Mouse (Mus musculus) ES-E14 (cell line): Measurements from ENCODE around the gene Olfr186. TPM values are rescaled to one million over a fixed set of nuclear protein-coding genes. Genes with fewer than 3 reads are reported as not detected.

ENCODE experiments used
- DNase-seq: peaks from one replicate; pipeline ENCODE4 v3.0.0-alpha.2; 2013; ENCODE audit warnings: low read depth, low spot score
- H3K27ac ChIP-seq: 2 replicates; pipeline ENCODE4 v1.5.1; 2012; ENCODE audit warnings: low read depth, mild to moderate bottlenecking, low read length, moderate library complexity, mixed read lengths; ENCODE audit not compliant: poor library complexity, insufficient read depth, severe bottlenecking
- H3K36me3 ChIP-seq: 2 replicates; pipeline ENCODE4 v1.6.1; 2012; ENCODE audit warnings: mild to moderate bottlenecking, low read length, moderate library complexity, mixed read lengths; ENCODE audit not compliant: control insufficient read depth, poor library complexity, insufficient read depth, severe bottlenecking
- H3K4me1 ChIP-seq, 2 experiments: fragments of 150-350 bp in 1 of 2; sonication (generic) in 1 of 2; 2 replicates each; pipeline ENCODE4 v1.6.1; 2012; ENCODE audit warnings: low read length in 2 of 2, mild to moderate bottlenecking in 1 of 2, mixed read lengths in 1 of 2; ENCODE audit not compliant: control insufficient read depth in 2 of 2, insufficient read depth in 2 of 2, poor library complexity in 1 of 2
- H3K4me3 ChIP-seq, 2 experiments: fragments of 150-350 bp in 1 of 2; sonication (generic) in 1 of 2; 2 replicates each; pipeline ENCODE4 v1.5.1; 2012; ENCODE audit warnings: low read length in 2 of 2, low read depth in 1 of 2, mild to moderate bottlenecking in 1 of 2, mixed read lengths in 1 of 2; ENCODE audit not compliant: insufficient read depth in 1 of 2, poor library complexity in 1 of 2, severe bottlenecking in 1 of 2
- H3K9ac ChIP-seq: 2 replicates; pipeline ENCODE4 v1.6.1; 2012; ENCODE audit warnings: low read depth, mild to moderate bottlenecking, low read length, mixed read lengths; ENCODE audit not compliant: poor library complexity, insufficient read depth, severe bottlenecking
- H3K9me3 ChIP-seq: fragments of 150-350 bp; sonication (generic); 2 replicates; pipeline ENCODE4 v1.6.1; 2012; ENCODE audit warnings: low read depth, mild to moderate bottlenecking, low read length; ENCODE audit not compliant: control insufficient read depth, insufficient read depth
- CHD2 ChIP-seq: IDR thresholded peaks from 2 replicates; pipeline ENCODE4 v1.6.1; 2014; ENCODE audit warnings: mild to moderate bottlenecking, low read depth, low read length, inconsistent platforms
- HCFC1 ChIP-seq: IDR thresholded peaks from 2 replicates; pipeline ENCODE4 v1.6.1; 2012; ENCODE audit warnings: low read length, inconsistent platforms, borderline replicate concordance; ENCODE audit not compliant: insufficient read depth
- MAFK ChIP-seq: IDR thresholded peaks from 2 replicates; pipeline ENCODE4 v1.6.1; 2014; ENCODE audit warnings: mild to moderate bottlenecking, low read depth, low read length, inconsistent platforms; ENCODE audit not compliant: insufficient read depth
- ZC3H11A ChIP-seq: IDR thresholded peaks from 2 replicates; pipeline ENCODE4 v1.6.1; 2012; ENCODE audit warnings: low read depth, mild to moderate bottlenecking, inconsistent platforms, low read length, borderline replicate concordance
- ZNF384 ChIP-seq: IDR thresholded peaks from 2 replicates; pipeline ENCODE4 v1.6.1; 2012; ENCODE audit warnings: low read depth, low read length, inconsistent platforms
- in situ Hi-C, 2 experiments: fragments of 600-800 bp; cut with MboI; formaldehyde crosslinking; loops; one replicate each; pipeline ENCODE4 v1.15.1; 2025; ENCODE audit warnings: low sequenced_read_pairs in 2 of 2, inconsistent platforms in 1 of 2; ENCODE audit not compliant: unreplicated experiment in 2 of 2
- total RNA-seq: library from RNA; depleted of rRNA; stranded (reverse); fragments of 300-350 nt; gene quantifications from 2 replicates; pipeline ENCODE4 v1.2.3, GENCODE M21; 2012

Olfr186 gene
- total RNA-seq, 1 experiment = not detected

- no peaks in the 10 kb centered on the region for H3K9me3 ChIP-seq
- in situ Hi-C loops = no loop called here
- no peak for DNase-seq
These were observed 18.8 kb upstream of the Olfr186 start for GRCm38 (mm10) chr16:59048860-59049259.

GRCm38 (mm10) chr16:59047579-59047978 is 17.5 kb upstream of the Olfr186 start:
- Histone ChIP-seq H3K9me3 (no peaks in the 10 kb centered on the region), H3K4me3 (no peak overlapping the region), H3K4me1 (no peaks in the 10 kb centered on the region), H3K9ac (no peak overlapping the region), H3K27ac (no peak overlapping the region), H3K36me3 (no peaks in the 10 kb centered on the region)
- in situ Hi-C loops = no loop called here
- no peak for TF ChIP-seq HCFC1
- TF ChIP-seq MAFK = no peak
- no peak for TF ChIP-seq ZNF384
- TF ChIP-seq ZC3H11A = no peak
- no peak for TF ChIP-seq CHD2
- no peak for DNase-seq

More at GRCm38 (mm10) chr16:59048860-59049259, 18.8 kb upstream of the Olfr186 start:
- Histone ChIP-seq H3K4me1 (no peaks in the 10 kb centered on the region), H3K4me3 (no peak overlapping the region), H3K27ac (no peak overlapping the region), H3K9ac (no peak overlapping the region), H3K36me3 (no peaks in the 10 kb centered on the region)
- no peak for TF ChIP-seq HCFC1
- TF ChIP-seq ZC3H11A = no peak
- TF ChIP-seq MAFK = no peak
- no peak for TF ChIP-seq ZNF384
- TF ChIP-seq CHD2 = no peak

DNA sequence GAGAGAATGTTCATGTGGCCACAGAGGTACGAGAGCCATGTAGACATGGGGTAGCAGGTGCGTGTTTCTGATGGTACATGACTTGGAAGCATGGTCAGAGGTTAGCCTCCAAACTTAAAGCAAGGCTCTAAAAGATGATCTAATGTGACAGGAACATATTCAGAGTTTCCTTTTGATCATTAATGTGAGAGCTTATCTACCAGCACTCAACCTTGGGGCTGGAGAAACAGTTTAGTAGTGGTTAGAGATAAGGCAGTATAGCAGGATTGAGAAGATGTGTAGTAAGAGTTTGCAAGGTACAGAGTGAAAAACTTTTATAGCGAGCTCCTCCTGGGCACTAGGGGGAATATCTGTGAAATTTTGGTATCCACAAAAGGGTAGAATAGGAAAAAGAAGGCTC is 15.7 kb upstream of the Olfr186 start:
- no peak overlapping the region for H3K4me3 ChIP-seq
- H3K9ac ChIP-seq = no peak overlapping the region
- no peaks in the 10 kb centered on the region for H3K9me3 ChIP-seq
- in situ Hi-C loops = no loop called here
- no peak for DNase-seq
- no peaks in the 10 kb centered on the region for H3K36me3 ChIP-seq
- no peak for TF ChIP-seq CHD2
- TF ChIP-seq HCFC1 = no peak
- no peak for TF ChIP-seq MAFK
- no peak for TF ChIP-seq ZC3H11A
- TF ChIP-seq ZNF384 = no peak
- no peaks in the 10 kb centered on the region for H3K4me1 ChIP-seq
- no peak overlapping the region for H3K27ac ChIP-seq

DNA sequence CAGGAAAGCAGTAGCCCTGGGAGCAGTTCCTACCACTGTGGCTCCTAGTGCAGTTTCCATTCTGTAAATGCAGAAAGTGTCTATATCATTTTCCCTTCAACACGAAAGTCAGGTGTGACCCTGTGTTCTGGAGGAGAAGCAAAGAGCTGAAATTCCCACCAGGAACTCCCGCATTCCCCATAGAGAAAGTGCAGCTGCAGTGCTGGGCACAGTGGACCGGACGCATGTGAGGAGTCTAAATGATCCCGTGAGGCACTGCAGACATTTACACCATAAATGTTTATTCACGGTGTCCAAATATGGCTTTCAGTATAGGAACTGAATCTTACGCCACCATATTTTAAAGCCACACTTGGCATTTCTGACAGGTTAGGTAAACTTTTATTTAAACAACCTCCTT is 9.6 kb upstream of the Olfr186 start, which contains the start of gene Olfr187:
Gene Olfr187 (minus strand): TSS at position 58 of the 400 bp plus-strand sequence.
- H3K4me1 ChIP-seq = no peaks in the 10 kb centered on the region
- in situ Hi-C loops = no loop called here
- no peaks in the 10 kb centered on the region for H3K36me3 ChIP-seq
- H3K4me3 ChIP-seq = no peak within 1 kb of the TSS
- no peaks in the 10 kb centered on the region for H3K9me3 ChIP-seq
- no peak within 1 kb of the TSS for H3K27ac ChIP-seq
- no peak for DNase-seq
- no peak for TF ChIP-seq CHD2
- no peak for TF ChIP-seq HCFC1
- TF ChIP-seq ZC3H11A = no peak
- no peak for TF ChIP-seq MAFK
- H3K9ac ChIP-seq = no peak within 1 kb of the TSS

GRCm38 (mm10) chr16:59013357-59014018 is 16.6 kb downstream of the Olfr186 start:
- no peak overlapping the region for H3K27ac ChIP-seq
- H3K4me3 ChIP-seq = no peak overlapping the region
- H3K9ac ChIP-seq = no peak overlapping the region
- H3K36me3 ChIP-seq = no peaks in the 10 kb centered on the region
- no peaks in the 10 kb centered on the region for H3K4me1 ChIP-seq
- DNase-seq = no peak
- in situ Hi-C loops = no loop called here
- H3K9me3 ChIP-seq = no peaks in the 10 kb centered on the region
- TF ChIP-seq ZC3H11A (no peak), MAFK (no peak), HCFC1 (no peak), ZNF384 (no peak), CHD2 (no peak)
